Mouse (Mus musculus) B cell, adult 67 days (primary cell): ENCODE data around the gene Akap10. TPM values are rescaled to one million over a fixed set of nuclear protein-coding genes. Genes with fewer than 3 reads are reported as not detected.

ENCODE experiments used
- total RNA-seq, 2 experiments: library from RNA; stranded (reverse); gene quantifications; 4 replicates each; pipeline ENCODE4 v1.2.4; 2023

Akap10 gene
- 10 to 100 TPM; 61.4 to 64.8 TPM for total RNA-seq

GRCm38 (mm10) chr11:61930098-61930517 is at the start of gene Akap10:
Gene Akap10, minus strand, starts transcription at chr11:61930252.

GRCm38 (mm10) chr11:61956572-61957295 is 26.7 kb upstream of the Akap10 start, which contains the start of gene Specc1:
Gene Specc1, plus strand, starts transcription at chr11:61956763.

GRCm38 (mm10) chr11:61854988-61855411 is 75.1 kb downstream of the Akap10 start, which contains the start of gene Ulk2:
Gene Ulk2, minus strand, starts transcription at chr11:61855073.

Other genes with a start within 250 kb of the Akap10 start
- 1 to 10 TPM; 4.2 to 5.7 TPM for gene Fam83g, start 246.2 kb downstream of the Akap10 start, total RNA-seq
- gene Slc5a10, start 209.4 kb downstream of the Akap10 start, total RNA-seq: not detected
- 10 to 100 TPM; 53.8 to 60.0 TPM for gene Prpsap2, start 168.2 kb downstream of the Akap10 start, total RNA-seq
- 10 to 100 TPM; 30.6 to 36.9 TPM for gene Ulk2, start 75.2 kb downstream of the Akap10 start, total RNA-seq
- under 1 TPM; 0.65 to 0.84 TPM for gene Specc1, start 26.5 kb upstream of the Akap10 start, total RNA-seq